Mouse (Mus musculus) erythroblast, embryonic 14.5 days (primary cell): Measurements from ENCODE around the gene Olfr639. TPM values are rescaled to one million over a fixed set of nuclear protein-coding genes. Genes with fewer than 3 reads are reported as not detected.
"Not testable (repeated sequence)": the region's sequence is repeated elsewhere in the genome, so short reads cannot be mapped to it uniquely, and the experiment has no call there.

ENCODE experiments used
- H3K27me3 ChIP-seq: 2 replicates; pipeline ENCODE4 v1.6.1; 2012; ENCODE audit warnings: inconsistent platforms; ENCODE audit not compliant: control insufficient read depth
- H3K36me3 ChIP-seq: 2 replicates; pipeline ENCODE4 v1.6.1; 2012; ENCODE audit warnings: mild to moderate bottlenecking, inconsistent platforms; ENCODE audit not compliant: control insufficient read depth
- H3K4me1 ChIP-seq: 2 replicates; pipeline ENCODE4 v1.6.1; 2012; ENCODE audit warnings: inconsistent platforms; ENCODE audit not compliant: control insufficient read depth
- H3K4me3 ChIP-seq: replicated peaks from 2 replicates; pipeline ENCODE3; 2012; ENCODE audit warnings: moderate library complexity, mild to moderate bottlenecking, inconsistent platforms
- H3K9me3 ChIP-seq: 2 replicates; pipeline ENCODE4 v1.6.1; 2012; ENCODE audit warnings: low read length, inconsistent platforms, mixed read lengths; ENCODE audit not compliant: control insufficient read depth
- GATA1 ChIP-seq: IDR thresholded peaks from 2 replicates; pipeline ENCODE4 v1.6.1; 2012; ENCODE audit warnings: low read length, inconsistent platforms, mixed read lengths
- TAL1 ChIP-seq: IDR thresholded peaks from 3 replicates; pipeline ENCODE4 v1.6.1; 2012; ENCODE audit warnings: low read length, inconsistent platforms, mixed read lengths
- polyA plus RNA-seq: library from polyadenylated mRNA; stranded (reverse); fragments of >175 nt; gene quantifications from 2 replicates; pipeline ENCODE4 v1.2.3, GENCODE M21; 2012

Gene Olfr639
- polyA plus RNA-seq, 1 experiment = not detected

- Histone ChIP-seq H3K36me3 (no peaks in the 10 kb centered on the region), H3K4me3 (no peak overlapping the region), H3K4me1 (no peaks in the 10 kb centered on the region), H3K27me3 (no peaks in the 10 kb centered on the region), H3K9me3 (no peaks in the 10 kb centered on the region)
- TF ChIP-seq GATA1 (no peak), TAL1 (no peak)
These were observed 18.0 kb downstream of the Olfr639 start for GRCm38 (mm10) chr7:103999124-103999523.

GRCm38 (mm10) chr7:103998446-103998845 lies 18.7 kb downstream of the Olfr639 start, which contains the start of gene Olfr638:
Olfr638 (plus strand) TSS chr7:103998746.
- no peak for TF ChIP-seq GATA1
- no peak for TF ChIP-seq TAL1
- Histone ChIP-seq H3K4me3 (no peak within 1 kb of the TSS), H3K27me3 (no peaks in the 10 kb centered on the region), H3K4me1 (no peaks in the 10 kb centered on the region), H3K9me3 (no peaks in the 10 kb centered on the region), H3K36me3 (no peaks in the 10 kb centered on the region)

GRCm38 (mm10) chr7:103971782-103972181 lies 45.3 kb downstream of the Olfr639 start:
- Histone ChIP-seq H3K9me3 (no peaks in the 10 kb centered on the region), H3K4me1 (no peaks in the 10 kb centered on the region), H3K36me3 (no peaks in the 10 kb centered on the region), H3K27me3 (no peaks in the 10 kb centered on the region), H3K4me3 (no peak overlapping the region)
- no peak for TF ChIP-seq TAL1
- no peak for TF ChIP-seq GATA1

- Histone ChIP-seq H3K4me3 (no peak within 1 kb of the TSS), H3K36me3 (no peaks in the 10 kb centered on the region), H3K9me3 (no peaks in the 10 kb centered on the region), H3K4me1 (no peaks in the 10 kb centered on the region), H3K27me3 (no peaks in the 10 kb centered on the region)
- TF ChIP-seq GATA1 (no peak), TAL1 (no peak)
These were observed 46.3 kb downstream of the Olfr639 start, which contains the start of gene Olfr635 for GRCm38 (mm10) chr7:103970852-103971251. Olfr635 (plus strand) TSS chr7:103971152.

GRCm38 (mm10) chr7:103966873-103967272 lies 50.2 kb downstream of the Olfr639 start:
- H3K9me3 ChIP-seq, H3K27me3 ChIP-seq, H3K4me1 ChIP-seq, H3K4me3 ChIP-seq, H3K36me3 ChIP-seq: not testable (repeated sequence)

Other genes with a start within 250 kb of the Olfr639 start
- gene Olfr69, start 245.7 kb downstream of the Olfr639 start, polyA plus RNA-seq = not detected in 2 replicates
- 0.02 TPM in 1 of 2 replicates, not detected in the other for gene Olfr68, start 237.6 kb downstream of the Olfr639 start, polyA plus RNA-seq
- gene Olfr67, start 225.5 kb downstream of the Olfr639 start, polyA plus RNA-seq = not detected in 2 replicates
- gene Hbb-bt, start 203.3 kb downstream of the Olfr639 start, polyA plus RNA-seq = 22,007 and 54,805 TPM in 2 replicates
- gene Hbb-bs, start 189.2 kb downstream of the Olfr639 start, polyA plus RNA-seq = 263,491 and 269,873 TPM in 2 replicates
- 0.10 TPM in 1 of 2 replicates, not detected in the other for gene Hbb-bh2, start 176.8 kb downstream of the Olfr639 start, polyA plus RNA-seq
- 4.0 and 4.3 TPM in 2 replicates for gene Hbb-bh1, start 174.1 kb downstream of the Olfr639 start, polyA plus RNA-seq
- gene Hbb-y, start 164.1 kb downstream of the Olfr639 start, polyA plus RNA-seq = 85.0 and 543 TPM in 2 replicates
- gene Olfr66, start 131.1 kb downstream of the Olfr639 start, polyA plus RNA-seq = not detected in 2 replicates
- gene Olfr64, start 122.8 kb downstream of the Olfr639 start, polyA plus RNA-seq = not detected in 2 replicates
- 0.08 TPM in 1 of 2 replicates, not detected in the other for gene Olfr65, start 113.8 kb downstream of the Olfr639 start, polyA plus RNA-seq
- gene Olfr631, start 88.5 kb downstream of the Olfr639 start, polyA plus RNA-seq = 0.10 TPM in 1 of 2 replicates, not detected in the other
- gene Olfr632, start 83.0 kb downstream of the Olfr639 start, polyA plus RNA-seq = not detected in 2 replicates
- not detected in 2 replicates for gene Olfr633, start 72.9 kb downstream of the Olfr639 start, polyA plus RNA-seq
- 0.01 TPM in 1 of 2 replicates, not detected in the other for gene Olfr635, start 46.2 kb downstream of the Olfr639 start, polyA plus RNA-seq
- not detected in 2 replicates for gene Olfr638, start 18.6 kb downstream of the Olfr639 start, polyA plus RNA-seq
- 0.01 TPM in 1 of 2 replicates, not detected in the other for gene Olfr640, start 8.3 kb upstream of the Olfr639 start, polyA plus RNA-seq
- gene Olfr641, start 18.1 kb upstream of the Olfr639 start, polyA plus RNA-seq = not detected in 2 replicates
- gene Olfr642, start 35.4 kb upstream of the Olfr639 start, polyA plus RNA-seq = not detected in 2 replicates
- not detected in 2 replicates for gene 4930516K23Rik, start 44.1 kb upstream of the Olfr639 start, polyA plus RNA-seq
- gene Olfr644, start 54.6 kb upstream of the Olfr639 start, polyA plus RNA-seq = not detected in 2 replicates
- not detected in 2 replicates for gene Olfr645, start 68.2 kb upstream of the Olfr639 start, polyA plus RNA-seq
- gene Olfr646, start 87.6 kb upstream of the Olfr639 start, polyA plus RNA-seq = not detected in 2 replicates
- gene Ubqln5, start 112.5 kb upstream of the Olfr639 start, polyA plus RNA-seq = not detected in 2 replicates
- not detected in 2 replicates for gene Olfr643, start 120.1 kb upstream of the Olfr639 start, polyA plus RNA-seq
- not detected in 2 replicates for gene Ubqln3, start 126.0 kb upstream of the Olfr639 start, polyA plus RNA-seq
- not detected in 2 replicates for gene Ubqlnl, start 133.3 kb upstream of the Olfr639 start, polyA plus RNA-seq
- not detected in 2 replicates for gene Olfm5, start 147.5 kb upstream of the Olfr639 start, polyA plus RNA-seq
- 0.03 TPM in 1 of 2 replicates, not detected in the other for gene Olfr648, start 166.1 kb upstream of the Olfr639 start, polyA plus RNA-seq
- not detected in 2 replicates for gene Olfr649, start 178.7 kb upstream of the Olfr639 start, polyA plus RNA-seq
- gene Trim6, start 201.5 kb upstream of the Olfr639 start, polyA plus RNA-seq = not detected in 2 replicates
- gene Trim34a, start 227.2 kb upstream of the Olfr639 start, polyA plus RNA-seq = not detected in 2 replicates